Mouse (Mus musculus): ENCODE measurements at regions not wholly inside any gene's neighbourhood (a gene's known extent, or its start where the extent isn't known, plus 50 kb on each side); places are given as distances from the start of the nearest gene placed in this dataset.

- WGBS: 68% methylated on average over 9 of the region's 9 CpGs
- Histone ChIP-seq H3K27ac (ENCODE audit: low read depth, low read length) (no peak overlapping the region), H3K27me3 (replicated peaks; ENCODE audit: control insufficient read depth, insufficient read depth, low read length) (no peaks in the 10 kb centered on the region), H3K4me2 (ENCODE audit: low read length) (no peak overlapping the region), H3K9ac (ENCODE audit: low read depth, low read length) (no peak overlapping the region), H3K4me1 (ENCODE audit: control insufficient read depth, insufficient read depth, low read depth, low read length) (no peaks in the 10 kb centered on the region), H3K4me3 (ENCODE audit: low read length) (no peak overlapping the region), H3K9me3 (ENCODE audit: control insufficient read depth, low read length) (no peaks in the 10 kb centered on the region), H3K36me3 (ENCODE audit: control insufficient read depth, insufficient read depth, low read length) (no peaks in the 10 kb centered on the region)
- no peak for ATAC-seq
Measured at GRCm38 (mm10) chr2:117512551-117512950, 169.8 kb upstream of the Rasgrp1 start.

- no peak for ATAC-seq
- Histone ChIP-seq H3K9ac (ENCODE audit: low read depth, low read length) (no peak overlapping the region), H3K36me3 (ENCODE audit: control insufficient read depth, insufficient read depth, low read length) (no peaks in the 10 kb centered on the region), H3K4me3 (ENCODE audit: low read length) (no peak overlapping the region), H3K27ac (ENCODE audit: low read depth, low read length) (no peak overlapping the region), H3K4me1 (ENCODE audit: control insufficient read depth, insufficient read depth, low read depth, low read length) (no peaks in the 10 kb centered on the region), H3K4me2 (ENCODE audit: low read length) (no peak overlapping the region), H3K9me3 (ENCODE audit: control insufficient read depth, low read length) (no peaks in the 10 kb centered on the region), H3K27me3 (replicated peaks; ENCODE audit: control insufficient read depth, insufficient read depth, low read length) (no peaks in the 10 kb centered on the region)
- 79% methylated on average over 5 of the region's 5 CpGs for WGBS
Measured at GRCm38 (mm10) chr2:117524437-117524836, 181.6 kb upstream of the Rasgrp1 start.

- H3K4me2 ChIP-seq (ENCODE audit: low read length): no peak overlapping the region
- no peak overlapping the region for H3K9ac ChIP-seq (ENCODE audit: low read depth, low read length)
- WGBS: 74% methylated on average over 5 of the region's 5 CpGs
- no peak overlapping the region for H3K4me3 ChIP-seq (ENCODE audit: low read length)
- H3K36me3 ChIP-seq (ENCODE audit: control insufficient read depth, insufficient read depth, low read length): no peaks in the 10 kb centered on the region
- H3K27me3 ChIP-seq (replicated peaks; ENCODE audit: control insufficient read depth, insufficient read depth, low read length): no peaks in the 10 kb centered on the region
- no peaks in the 10 kb centered on the region for H3K9me3 ChIP-seq (ENCODE audit: control insufficient read depth, low read length)
- H3K27ac ChIP-seq (ENCODE audit: low read depth, low read length): no peak overlapping the region
- ATAC-seq: no peak
- no peaks in the 10 kb centered on the region for H3K4me1 ChIP-seq (ENCODE audit: control insufficient read depth, insufficient read depth, low read depth, low read length)
Measured at GRCm38 (mm10) chr2:117538865-117539264, 196.1 kb upstream of the Rasgrp1 start.

DNA sequence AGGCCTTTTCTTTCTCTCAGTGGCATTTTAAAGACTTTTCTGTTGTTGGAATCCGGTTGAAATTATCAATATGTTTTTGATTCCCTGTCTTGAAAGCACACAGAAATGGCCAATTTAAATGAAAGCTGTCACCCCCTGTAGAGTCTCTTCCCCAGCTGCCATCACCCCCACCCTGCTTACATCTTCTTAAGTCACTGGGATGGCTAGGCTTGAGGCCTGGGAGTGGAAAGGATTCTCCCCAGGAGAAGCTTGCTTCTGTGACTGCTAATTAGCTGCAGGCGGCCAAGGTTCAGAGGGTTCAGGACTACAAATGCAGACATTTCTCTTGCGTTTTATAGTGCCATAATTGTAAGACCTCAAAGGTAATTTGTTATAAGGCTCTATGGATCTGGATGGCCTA, 196.5 kb upstream of the Rasgrp1 start:
- Histone ChIP-seq H3K36me3 (ENCODE audit: control insufficient read depth, insufficient read depth, low read length) (no peaks in the 10 kb centered on the region), H3K4me2 (ENCODE audit: low read length) (no peak overlapping the region), H3K9me3 (ENCODE audit: control insufficient read depth, low read length) (no peaks in the 10 kb centered on the region), H3K4me1 (ENCODE audit: control insufficient read depth, insufficient read depth, low read depth, low read length) (no peaks in the 10 kb centered on the region), H3K4me3 (ENCODE audit: low read length) (no peak overlapping the region), H3K27ac (ENCODE audit: low read depth, low read length) (no peak overlapping the region), H3K27me3 (replicated peaks; ENCODE audit: control insufficient read depth, insufficient read depth, low read length) (no peaks in the 10 kb centered on the region), H3K9ac (ENCODE audit: low read depth, low read length) (no peak overlapping the region)
- ATAC-seq: no peak
- 53% methylated on average over 3 of the region's 3 CpGs for WGBS

- Histone ChIP-seq H3K4me3 (ENCODE audit: low read length) (no peak overlapping the region), H3K27me3 (replicated peaks; ENCODE audit: control insufficient read depth, insufficient read depth, low read length) (no peaks in the 10 kb centered on the region), H3K36me3 (ENCODE audit: control insufficient read depth, insufficient read depth, low read length) (no peaks in the 10 kb centered on the region), H3K4me1 (ENCODE audit: control insufficient read depth, insufficient read depth, low read depth, low read length) (no peaks in the 10 kb centered on the region), H3K9me3 (ENCODE audit: control insufficient read depth, low read length) (no peaks in the 10 kb centered on the region), H3K9ac (ENCODE audit: low read depth, low read length) (no peak overlapping the region), H3K27ac (ENCODE audit: low read depth, low read length) (no peak overlapping the region), H3K4me2 (ENCODE audit: low read length) (no peak overlapping the region)
- peak; percentile 80; the same call in 1 of the 2 replicates for ATAC-seq
- 13% methylated on average over 6 of the region's 6 CpGs for WGBS
Measured at GRCm38 (mm10) chr2:117541471-117541870, 198.7 kb upstream of the Rasgrp1 start.

DNA sequence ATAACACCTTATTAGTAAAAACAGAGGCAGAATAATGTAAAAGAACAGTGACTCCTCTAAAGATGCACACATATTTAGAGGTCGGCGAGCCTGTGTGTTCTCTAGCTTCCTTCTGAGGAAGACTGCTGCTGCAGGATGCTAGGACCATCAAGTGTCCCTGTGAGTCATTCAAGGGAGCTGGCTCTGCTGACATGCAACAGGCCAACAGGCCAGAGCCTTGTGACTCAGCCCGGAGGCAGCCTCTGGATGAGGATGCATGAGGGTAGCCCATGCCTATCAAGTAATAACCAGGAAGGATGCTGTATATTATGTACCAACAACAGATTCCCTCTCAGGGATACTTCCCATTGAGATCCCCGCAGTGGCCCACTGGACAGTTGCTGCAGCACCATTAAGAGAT, 199.5 kb upstream of the Rasgrp1 start:
- H3K27me3 ChIP-seq (replicated peaks; ENCODE audit: control insufficient read depth, insufficient read depth, low read length): no peaks in the 10 kb centered on the region
- H3K4me2 ChIP-seq (ENCODE audit: low read length): no peak overlapping the region
- no peaks in the 10 kb centered on the region for H3K36me3 ChIP-seq (ENCODE audit: control insufficient read depth, insufficient read depth, low read length)
- no peaks in the 10 kb centered on the region for H3K4me1 ChIP-seq (ENCODE audit: control insufficient read depth, insufficient read depth, low read depth, low read length)
- no peak overlapping the region for H3K4me3 ChIP-seq (ENCODE audit: low read length)
- H3K9me3 ChIP-seq (ENCODE audit: control insufficient read depth, low read length): no peaks in the 10 kb centered on the region
- H3K27ac ChIP-seq (ENCODE audit: low read depth, low read length): no peak overlapping the region
- no peak overlapping the region for H3K9ac ChIP-seq (ENCODE audit: low read depth, low read length)
- 86% methylated on average over 4 of the region's 4 CpGs for WGBS
- ATAC-seq: no peak

GRCm38 (mm10) chr2:117543301-117543782, 200.5 kb upstream of the Rasgrp1 start:
- no peak overlapping the region for H3K9ac ChIP-seq (ENCODE audit: low read depth, low read length)
- H3K4me3 ChIP-seq (ENCODE audit: low read length): no peak overlapping the region
- ATAC-seq: peak; percentile 17; the same call in 1 of the 2 replicates
- H3K27ac ChIP-seq (ENCODE audit: low read depth, low read length): no peak overlapping the region
- no peaks in the 10 kb centered on the region for H3K4me1 ChIP-seq (ENCODE audit: control insufficient read depth, insufficient read depth, low read depth, low read length)
- no peaks in the 10 kb centered on the region for H3K36me3 ChIP-seq (ENCODE audit: control insufficient read depth, insufficient read depth, low read length)
- H3K4me2 ChIP-seq (ENCODE audit: low read length): no peak overlapping the region
- H3K9me3 ChIP-seq (ENCODE audit: control insufficient read depth, low read length): no peaks in the 10 kb centered on the region
- no peaks in the 10 kb centered on the region for H3K27me3 ChIP-seq (replicated peaks; ENCODE audit: control insufficient read depth, insufficient read depth, low read length)
- WGBS: 49% methylated on average over 7 of the region's 7 CpGs

- no peak overlapping the region for H3K27ac ChIP-seq (ENCODE audit: low read depth, low read length)
- no peak overlapping the region for H3K9ac ChIP-seq (ENCODE audit: low read depth, low read length)
- no peaks in the 10 kb centered on the region for H3K36me3 ChIP-seq (ENCODE audit: control insufficient read depth, insufficient read depth, low read length)
- ATAC-seq: no peak
- no peaks in the 10 kb centered on the region for H3K4me1 ChIP-seq (ENCODE audit: control insufficient read depth, insufficient read depth, low read depth, low read length)
- WGBS: 60% methylated on average over 4 of the region's 4 CpGs
- H3K4me2 ChIP-seq (ENCODE audit: low read length): no peak overlapping the region
- H3K9me3 ChIP-seq (ENCODE audit: control insufficient read depth, low read length): no peaks in the 10 kb centered on the region
- no peak overlapping the region for H3K4me3 ChIP-seq (ENCODE audit: low read length)
- no peaks in the 10 kb centered on the region for H3K27me3 ChIP-seq (replicated peaks; ENCODE audit: control insufficient read depth, insufficient read depth, low read length)
Measured at GRCm38 (mm10) chr2:117548273-117548672, 205.5 kb upstream of the Rasgrp1 start.

DNA sequence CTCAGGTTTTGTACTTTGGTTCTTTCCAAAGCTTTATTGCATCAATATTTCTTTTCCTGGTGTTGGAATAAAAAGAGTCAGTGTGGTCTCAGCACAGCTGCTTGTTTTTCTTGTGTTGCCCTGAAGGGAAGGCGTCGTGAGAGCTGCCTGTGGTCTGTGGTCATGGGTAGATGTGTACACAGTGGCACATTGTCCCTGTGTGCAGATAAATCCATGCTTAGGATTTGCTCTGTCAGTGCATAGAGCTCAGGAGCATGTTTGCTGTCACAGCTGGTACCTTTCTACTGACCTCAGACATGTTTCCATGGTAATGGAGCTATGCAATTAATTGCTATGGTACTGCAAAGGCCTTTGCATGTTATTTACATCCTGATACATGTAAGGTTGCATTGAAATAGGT, 213.5 kb upstream of the Rasgrp1 start:
- no peak overlapping the region for H3K27ac ChIP-seq (ENCODE audit: low read depth, low read length)
- H3K4me3 ChIP-seq (ENCODE audit: low read length): no peak overlapping the region
- no peaks in the 10 kb centered on the region for H3K27me3 ChIP-seq (replicated peaks; ENCODE audit: control insufficient read depth, insufficient read depth, low read length)
- peaks cover 2% of the 10 kb centered on the region; the same call in 1 of the 2 replicates for H3K4me1 ChIP-seq (ENCODE audit: control insufficient read depth, insufficient read depth, low read depth, low read length)
- no peak overlapping the region for H3K9ac ChIP-seq (ENCODE audit: low read depth, low read length)
- H3K9me3 ChIP-seq (ENCODE audit: control insufficient read depth, low read length): no peaks in the 10 kb centered on the region
- WGBS: 56% methylated on average over 2 of the region's 2 CpGs
- no peak overlapping the region for H3K4me2 ChIP-seq (ENCODE audit: low read length)
- ATAC-seq: no peak
- no peaks in the 10 kb centered on the region for H3K36me3 ChIP-seq (ENCODE audit: control insufficient read depth, insufficient read depth, low read length)

DNA sequence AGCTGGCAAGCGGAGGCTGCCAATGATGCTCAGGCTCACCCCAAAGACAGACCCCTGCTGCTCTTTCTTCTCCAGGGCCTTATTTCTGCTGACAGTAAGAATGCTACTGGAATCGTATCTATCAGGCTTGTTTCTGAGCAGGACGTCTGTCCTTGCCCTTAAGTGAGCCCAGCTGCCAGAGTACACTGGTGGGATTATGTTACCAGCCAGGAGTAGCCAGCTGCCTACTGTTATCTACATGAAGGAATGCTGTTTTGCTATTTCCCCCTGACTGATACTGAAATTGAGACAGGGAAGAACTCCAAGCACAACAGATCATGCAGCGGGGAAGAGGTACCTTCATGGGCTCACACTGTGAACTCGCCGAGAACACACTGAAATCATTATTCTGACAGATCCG, 228.2 kb upstream of the Rasgrp1 start:
- Histone ChIP-seq H3K27me3 (replicated peaks; ENCODE audit: control insufficient read depth, insufficient read depth, low read length) (no peaks in the 10 kb centered on the region), H3K9ac (ENCODE audit: low read depth, low read length) (no peak overlapping the region), H3K9me3 (ENCODE audit: control insufficient read depth, low read length) (no peaks in the 10 kb centered on the region), H3K4me1 (ENCODE audit: control insufficient read depth, insufficient read depth, low read depth, low read length) (no peaks in the 10 kb centered on the region), H3K27ac (ENCODE audit: low read depth, low read length) (no peak overlapping the region), H3K36me3 (ENCODE audit: control insufficient read depth, insufficient read depth, low read length) (no peaks in the 10 kb centered on the region), H3K4me2 (ENCODE audit: low read length) (no peak overlapping the region), H3K4me3 (ENCODE audit: low read length) (no peak overlapping the region)
- no peak for ATAC-seq
- 81% methylated on average over 7 of the region's 7 CpGs for WGBS
